Mouse (Mus musculus) embryonic stem cell, embryonic (primary cell): Measurements from ENCODE around the gene Romo1.

Experiments
- CTCF ChIA-PET, 4 experiments: fragments of 300-600 bp in 2 of 4; fragments of 350-600 bp in 2 of 4; sonication (Branson Sonifier 250); formaldehyde crosslinking; loops; one replicate each; lab custom pipeline; 2022; ENCODE audit warnings: inconsistent platforms in 2 of 4; lab: Charles Lee
- POLR2A ChIA-PET, 4 experiments: fragments of 300-600 bp in 2 of 4; fragments of 350-600 bp in 2 of 4; sonication (Branson Sonifier 250); formaldehyde crosslinking; loops; one replicate each; lab custom pipeline; 2022; ENCODE audit warnings: antibody characterized with exemption in 4 of 4, inconsistent platforms in 1 of 4; lab: Charles Lee

Gene Romo1

GRCm38 (mm10) chr2:156192068-156192467, 48.2 kb downstream of the Romo1 start:
- ChIA-PET CTCF (interaction anchor here in 2 of 4 experiments (0.6 to 1.3 kb wide), 4 partner anchors 12 to 50 kb away, joined by 3 to 11 read pairs (median 4); partner anchors contain the start of gene Rbm39 (in 1 of the 2)), POLR2A (interaction anchor here (0.5 to 7.1 kb wide), 19 partner anchors 8 to 956 kb away, joined by 3 to 129 read pairs (median 4); partner anchors contain the start of genes Rbm39 (in 4 of the 4) and BC029722 (in 1 of the 4))

- ChIA-PET POLR2A (interaction anchor here (1.0 to 18.0 kb wide), 7 partner anchors 12 to 18 kb away, joined by 5 to 447 read pairs (median 77); partner anchors contain the start of gene Rbm39 (in 4 of the 4)), CTCF (interaction anchor here in 2 of 4 experiments (0.6 to 0.7 kb wide), 2 partner anchors 580 to 780 kb away, joined by 3 read pairs; no protein-coding TSS in a partner anchor)
These were observed 49.4 kb downstream of the Romo1 start for GRCm38 (mm10) chr2:156193066-156193862.

- ChIA-PET POLR2A (interaction anchor here (0.6 to 18.0 kb wide), 16 partner anchors 7 to 63 kb away, joined by 3 to 447 read pairs (median 11); partner anchors contain the start of gene Rbm39 (in 4 of the 4)), CTCF (interaction anchor here in 2 of 4 experiments (0.6 to 0.9 kb wide), 2 partner anchors 52 to 226 kb away, joined by 3 to 9 read pairs; partner anchors contain the start of gene Epb41l1 (in 1 of the 2))
These were observed 50.7 kb downstream of the Romo1 start for GRCm38 (mm10) chr2:156194571-156194970.
